Mouse (Mus musculus) retina, embryonic 14.5 days (tissue): ENCODE results near the gene Atp13a1.

Experiments
- DNase-seq: peaks from one replicate; pipeline ENCODE4 v3.0.0-alpha.2; 2015; ENCODE audit warnings: low spot score

Atp13a1 gene

DNA sequence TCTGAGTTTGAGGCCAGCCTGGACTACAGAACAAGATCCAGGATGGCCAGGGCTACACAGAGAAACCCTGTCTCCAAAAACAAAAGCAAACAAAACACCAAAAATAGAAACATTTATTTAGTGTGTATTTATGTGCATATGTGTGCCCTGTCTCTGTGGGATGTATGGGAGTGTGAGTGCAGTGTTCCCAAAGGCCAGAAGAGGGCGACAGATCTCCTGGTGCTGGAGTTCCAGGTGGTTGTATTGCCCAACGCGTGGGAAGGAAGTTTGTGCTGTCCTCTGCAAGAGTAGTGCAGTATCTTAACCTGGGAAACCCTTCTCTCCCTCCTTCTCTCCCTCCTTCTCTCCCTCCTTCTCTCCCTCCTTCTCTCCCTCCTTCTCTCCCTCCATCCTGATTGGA, 58.9 kb downstream of the Atp13a1 start:
- no peak for DNase-seq

DNA sequence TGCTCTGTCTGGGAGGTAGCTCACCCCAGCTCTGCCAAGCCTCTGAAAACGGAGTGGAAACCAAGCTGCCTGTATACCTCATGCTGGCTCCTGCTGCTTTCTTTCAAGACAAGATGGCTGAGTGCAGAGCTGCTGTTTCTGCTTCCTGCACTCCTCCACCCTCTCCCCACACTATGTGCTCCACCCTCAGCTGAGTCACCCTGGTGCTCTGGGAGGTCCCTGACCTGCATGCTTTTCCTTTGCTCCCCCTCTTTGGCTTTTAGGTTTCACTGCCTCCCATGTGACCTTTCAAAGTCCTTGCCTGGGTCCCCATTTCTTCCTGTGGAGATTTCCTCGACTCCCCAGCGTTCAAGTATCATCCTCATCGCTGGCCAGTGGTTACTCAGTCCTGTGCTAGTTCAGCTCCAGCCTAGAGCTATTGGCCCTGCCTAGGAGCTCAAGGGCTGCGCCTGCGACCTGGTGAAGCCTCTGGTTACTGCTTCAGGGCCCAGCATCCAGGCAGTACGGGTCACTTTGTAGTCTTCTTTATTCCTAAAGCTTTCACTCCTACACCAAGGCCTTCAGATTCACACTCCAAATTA, 60.1 kb downstream of the Atp13a1 start:
- no peak for DNase-seq

DNA sequence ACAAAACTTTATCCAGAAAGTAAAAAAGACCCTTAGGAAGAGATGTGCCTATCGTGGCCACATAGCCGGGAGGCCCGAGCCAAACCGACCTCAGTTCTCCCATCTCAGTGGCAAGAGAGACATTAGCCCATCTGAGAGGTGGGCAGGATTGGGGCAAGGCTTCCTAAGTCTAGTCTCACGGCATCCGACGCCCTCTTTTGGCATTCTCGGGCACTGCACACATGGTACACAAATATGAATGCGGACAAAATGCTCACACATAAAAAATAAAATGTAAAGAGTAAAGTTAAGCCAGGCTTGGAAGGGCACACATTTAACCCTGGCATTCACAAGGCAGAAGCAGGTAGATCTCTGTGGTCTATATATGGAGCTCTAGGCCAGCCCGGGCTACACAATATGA, 62.9 kb downstream of the Atp13a1 start:
- DNase-seq, result no peak
